Comparison of ENCODE assay signal across 17 mouse cellular contexts in genomic region chr5:118310389-118310788, GRCm38 (mm10).
"Had no signal": no experiment of that assay in that cellular context is flagged by ENCODE, and none has a peak within 500 bp of the region (broad histone marks: within the 10 kb centered on the region; RNA-seq: fewer than 3 reads in every experiment).

No protein-coding gene starts in this region.

- H3K9me3 ChIP-seq: neural tube, embryonic 12.5 days; neural tube, embryonic 13.5 days; neural tube, embryonic 15.5 days; stomach, embryonic 15.5 days had no signal

- H3K4me3 ChIP-seq: neural tube, embryonic 12.5 days; neural tube, embryonic 13.5 days; neural tube, embryonic 15.5 days; stomach, embryonic 15.5 days had no signal

- H3K4me2 ChIP-seq: neural tube, embryonic 12.5 days; neural tube, embryonic 13.5 days; neural tube, embryonic 15.5 days; stomach, embryonic 15.5 days had no signal

- H3K36me3 ChIP-seq: neural tube, embryonic 12.5 days; neural tube, embryonic 13.5 days; neural tube, embryonic 15.5 days; stomach, embryonic 15.5 days had no signal

- H3K27ac ChIP-seq: neural tube, embryonic 12.5 days; neural tube, embryonic 13.5 days; neural tube, embryonic 15.5 days; stomach, embryonic 15.5 days; stomach, postnatal 0 days had no signal

- DNase-seq: retina, postnatal 1 day; right cerebral cortex, adult 18-20 months; right cerebral cortex, postnatal 14 days; right cerebral cortex, postnatal 25 days; right cerebral cortex, postnatal 4 days; spleen, adult 18-20 months; thymus, adult 18-20 months; thymus, adult 2 months; thymus, postnatal 14 days; thymus, postnatal 25 days; thymus, postnatal 36 days; thymus, postnatal 4 days had no signal

- H3K4me1 ChIP-seq: neural tube, embryonic 12.5 days; neural tube, embryonic 13.5 days; neural tube, embryonic 15.5 days; stomach, embryonic 15.5 days had no signal

- H3K9ac ChIP-seq: neural tube, embryonic 12.5 days; neural tube, embryonic 13.5 days; neural tube, embryonic 15.5 days; stomach, embryonic 15.5 days had no signal

- H3K27me3 ChIP-seq: neural tube, embryonic 12.5 days; neural tube, embryonic 13.5 days; neural tube, embryonic 15.5 days; stomach, embryonic 15.5 days had no signal
